Mouse (Mus musculus): ENCODE data around the gene Lrrc34. TPM values are rescaled to one million over a fixed set of nuclear protein-coding genes. Genes with fewer than 3 reads are reported as not detected.

Gene Lrrc34
- not detected in 2 replicates for polyA plus RNA-seq (2012; rRNA removed; ENCODE audit: low replicate concordance)

DNA sequence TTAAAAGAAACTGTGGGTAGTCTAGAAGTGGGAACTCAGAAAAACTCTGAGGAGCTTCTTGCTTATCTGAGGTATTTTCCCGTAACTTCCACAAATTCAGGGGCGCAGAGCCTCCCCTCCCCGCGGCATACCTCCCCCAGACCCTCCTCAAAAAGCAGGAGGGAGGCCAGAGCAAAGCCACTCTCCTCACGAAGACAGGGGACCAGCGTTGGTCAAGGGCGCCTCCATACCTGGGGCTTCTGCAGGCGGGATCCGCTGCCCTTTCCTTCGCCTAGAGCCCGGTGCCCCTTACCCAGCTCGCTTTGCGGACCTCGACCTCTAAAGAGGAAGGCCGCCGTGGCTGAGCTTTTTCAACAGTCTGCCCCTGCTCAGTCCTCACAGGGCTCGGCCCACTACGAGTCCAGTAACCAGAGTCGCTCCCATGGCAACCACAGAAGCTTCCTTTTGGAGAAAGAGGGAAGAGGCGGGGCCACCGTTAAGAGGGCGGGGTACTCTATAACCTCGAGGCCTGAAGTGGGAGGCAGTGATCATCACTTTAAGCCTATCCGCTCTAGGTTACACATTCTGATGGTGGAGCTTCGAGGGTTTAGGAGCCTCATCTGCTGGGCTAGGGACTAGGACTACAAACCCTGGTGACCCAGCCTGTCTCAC is at the start of gene Lrrc34:
Gene Lrrc34, minus strand, starts transcription at position 430 of the 651 bp plus-strand sequence.

DNA sequence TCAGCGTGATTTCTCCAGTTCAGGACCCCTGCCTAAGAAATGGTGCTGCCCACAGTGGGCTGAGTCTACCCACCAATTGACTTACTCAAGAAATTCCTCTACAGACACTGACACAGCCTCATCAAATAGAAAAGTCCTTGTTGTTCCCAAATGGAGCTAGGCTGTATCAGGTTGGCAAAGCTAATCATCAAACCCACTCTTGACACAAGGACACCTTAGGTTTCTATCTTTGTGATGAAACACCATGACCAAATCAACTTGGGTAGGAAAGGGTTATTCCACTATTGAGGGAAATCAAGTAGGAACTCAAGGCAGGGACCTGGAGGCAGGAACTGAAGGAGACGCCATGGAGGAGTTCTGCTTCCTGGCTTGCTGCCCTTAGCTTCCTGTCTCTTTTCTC is 3.5 kb downstream of the Lrrc34 start, which contains the start of gene Lrriq4:
Gene Lrriq4, plus strand, starts transcription at position 301 of the 400 bp plus-strand sequence.

DNA sequence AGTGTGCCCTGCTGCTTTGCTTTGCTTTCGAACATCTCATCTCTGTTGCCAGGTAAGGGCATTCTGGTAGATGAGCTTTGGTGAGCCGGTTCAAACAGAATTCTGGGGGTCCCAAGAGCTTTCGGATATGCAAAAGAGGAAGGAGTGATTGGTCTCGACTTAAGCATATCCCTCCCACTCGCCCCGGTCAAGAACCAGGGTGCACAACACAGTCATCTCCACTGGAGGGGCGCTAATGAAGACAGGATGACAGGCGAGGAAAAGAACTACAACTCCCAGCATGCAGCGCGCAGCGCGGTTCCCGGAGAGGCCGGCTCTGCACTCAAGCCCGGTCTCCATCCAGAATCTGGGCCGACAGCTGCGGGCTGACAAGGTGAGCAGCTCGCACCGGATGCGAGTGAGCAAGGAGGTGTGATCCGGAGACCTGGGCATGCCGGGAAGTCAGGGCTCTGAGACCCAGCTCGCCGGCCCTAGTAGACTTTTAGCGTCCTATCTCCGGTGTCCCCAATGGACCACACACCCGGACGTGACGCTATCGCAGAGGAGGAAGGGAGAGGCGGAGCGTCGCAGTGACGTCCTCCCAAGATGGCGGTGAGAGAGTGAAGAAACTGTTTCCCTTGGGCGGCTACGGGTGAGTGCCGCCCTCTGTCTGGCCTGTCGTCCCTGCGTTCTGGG is 45.5 kb downstream of the Lrrc34 start, which contains the start of gene Mynn:
Gene Mynn, plus strand, starts transcription at position 1 of the 675 bp plus-strand sequence.

DNA sequence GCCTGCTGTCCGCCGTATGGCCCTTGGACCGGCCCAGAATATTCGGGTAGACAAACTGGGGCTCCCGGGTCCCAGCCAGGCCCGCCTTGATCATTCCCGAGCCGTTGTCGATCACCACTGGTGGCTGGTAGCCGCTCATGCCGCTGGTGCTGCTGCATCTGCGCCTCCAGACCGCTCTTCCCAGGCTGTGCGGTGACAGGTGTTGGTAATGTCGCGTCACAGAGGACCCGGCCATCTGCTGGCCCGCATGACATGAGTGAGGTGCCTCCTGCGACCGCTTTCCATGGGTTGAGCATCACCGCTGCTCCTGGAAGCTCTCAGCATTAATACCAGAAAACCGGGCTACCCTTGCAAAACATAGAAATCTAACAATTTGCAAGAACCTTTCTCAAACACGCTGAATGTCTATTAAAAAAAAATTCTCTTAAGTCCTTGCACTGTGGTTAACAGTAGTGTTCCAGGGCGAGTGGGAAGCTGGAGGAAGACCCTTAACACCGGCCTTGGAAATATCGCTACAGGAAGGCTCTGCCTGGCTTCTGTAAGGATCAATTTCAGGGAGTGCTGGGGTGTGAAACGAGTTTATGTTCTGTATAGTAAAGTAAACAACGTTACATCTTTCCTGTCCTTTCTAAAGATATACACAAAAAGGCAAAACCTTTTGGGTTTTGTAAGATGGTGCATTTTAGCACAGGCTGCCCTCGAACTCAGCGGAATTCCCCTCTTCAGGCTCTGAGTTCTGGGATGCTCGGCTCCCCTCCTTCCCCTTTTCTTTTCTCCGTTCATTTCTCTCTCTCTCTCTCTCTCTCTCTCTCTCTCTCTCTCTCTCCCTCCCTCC is 47.7 kb downstream of the Lrrc34 start, which contains the start of gene Actrt3:
Gene Actrt3, minus strand, starts transcription at position 229 of the 835 bp plus-strand sequence.

Other genes starting within 250 kb of the Lrrc34 start
- gene Mecom, start 99.9 kb downstream of the Lrrc34 start, polyA plus RNA-seq (2012; rRNA removed; ENCODE audit: low replicate concordance) = 1.9 and 4.1 TPM in 2 replicates
- gene Actrt3, start 47.9 kb downstream of the Lrrc34 start, polyA plus RNA-seq (2012; rRNA removed; ENCODE audit: low replicate concordance) = not detected in 2 replicates
- gene Mynn, start 45.8 kb downstream of the Lrrc34 start, polyA plus RNA-seq (2012; rRNA removed; ENCODE audit: low replicate concordance) = 3.8 and 12.1 TPM in 2 replicates
- not detected in 2 replicates for gene Lrriq4, start 3.4 kb downstream of the Lrrc34 start, polyA plus RNA-seq (2012; rRNA removed; ENCODE audit: low replicate concordance)
- gene Lrrc31, start 52.0 kb upstream of the Lrrc34 start, polyA plus RNA-seq (2012; rRNA removed; ENCODE audit: low replicate concordance) = not detected in 2 replicates
- not detected in 2 replicates for gene Samd7, start 98.4 kb upstream of the Lrrc34 start, polyA plus RNA-seq (2012; rRNA removed; ENCODE audit: low replicate concordance)
- gene Sec62, start 145.0 kb upstream of the Lrrc34 start, polyA plus RNA-seq (2012; rRNA removed; ENCODE audit: low replicate concordance) = 7.4 and 16.9 TPM in 2 replicates
- 11.1 and 22.3 TPM in 2 replicates for gene Gpr160, start 208.1 kb upstream of the Lrrc34 start, polyA plus RNA-seq (2012; rRNA removed; ENCODE audit: low replicate concordance)